Mouse (Mus musculus): ENCODE data around the gene Gm904. TPM values are rescaled to one million over a fixed set of nuclear protein-coding genes. Genes with fewer than 3 reads are reported as not detected.
"Not testable (repeated sequence)": the region's sequence is repeated elsewhere in the genome, so short reads cannot be mapped to it uniquely, and the experiment has no call there.

The Gm904 gene
- total RNA-seq (2012; rRNA removed) (not detected in 2 replicates), total RNA-seq (2014; rRNA removed) (not detected in 2 replicates), polyA plus RNA-seq (2012; ENCODE audit: insufficient read length, low read depth) (not detected in 2 replicates)

GRCm38 (mm10) chr13:50642928-50643327 lies at the start of gene Gm904:
TSS of gene Gm904 (plus strand) at chr13:50643228.
- in situ Hi-C loops (cut with MboI; ENCODE audit: low pct_ligation_motif_present, low pct_unique_long_range_greater_than_20kb, low sequenced_read_pairs); dilution Hi-C loops (cut with MboI; ENCODE audit: extremely low pct_ligation_motif_present, extremely low pct_unique_long_range_greater_than_20kb, low sequenced_read_pairs); H3K9me3 ChIP-seq (replicated peaks; ENCODE audit: low read length): not testable (repeated sequence)

DNA sequence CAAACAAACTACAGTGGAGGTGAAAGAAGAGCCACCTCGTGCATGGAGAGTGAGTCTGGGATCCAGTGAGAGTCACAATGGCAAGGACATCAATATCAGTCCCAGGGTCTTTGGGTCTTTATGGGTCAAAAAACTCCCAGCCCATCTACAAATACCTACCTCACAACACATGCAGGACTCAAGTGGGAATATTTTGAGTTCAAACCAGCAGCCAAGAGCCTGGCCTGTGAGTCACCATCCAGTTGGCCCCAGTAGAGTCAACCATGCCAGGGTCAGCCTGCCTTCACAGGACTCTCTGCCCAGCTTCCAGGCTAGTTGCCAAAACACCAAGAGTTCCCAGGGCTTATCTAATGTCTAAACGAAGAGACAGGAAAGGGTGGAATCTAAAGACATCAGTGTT lies 5.7 kb downstream of the Gm904 start:
- H3K4me2 ChIP-seq (ENCODE audit: insufficient read depth, low read depth, poor library complexity, severe bottlenecking); H3K9me3 ChIP-seq (replicated peaks; ENCODE audit: low read length); H3K4me3 ChIP-seq (replicated peaks in 1 of 3; ENCODE audit: low read depth in 2 of 3, low read length in 2 of 3, poor library complexity in 1 of 3); in situ Hi-C loops (cut with MboI; ENCODE audit: low pct_ligation_motif_present, low pct_unique_long_range_greater_than_20kb, low sequenced_read_pairs); H3K36me3 ChIP-seq (replicated peaks in 1 of 2; ENCODE audit: control insufficient read depth in 1 of 2, insufficient read depth in 1 of 2, low read length in 1 of 2); H3K79me2 ChIP-seq (replicated peaks; ENCODE audit: control insufficient read depth, extremely low read depth, insufficient read depth, poor library complexity, severe bottlenecking); H3K27ac ChIP-seq (ENCODE audit: insufficient read depth, low read depth); DNase-seq (ENCODE audit: extremely low read depth); H3K4me1 ChIP-seq (ENCODE audit: control insufficient read depth in 1 of 2, insufficient read depth in 2 of 2); H3K27me3 ChIP-seq (replicated peaks); dilution Hi-C loops (cut with MboI; ENCODE audit: extremely low pct_ligation_motif_present, extremely low pct_unique_long_range_greater_than_20kb, low sequenced_read_pairs); H3K9ac ChIP-seq (ENCODE audit: insufficient read depth, low read depth): not testable (repeated sequence)

More at GRCm38 (mm10) chr13:50642928-50643327, at the start of gene Gm904:
- H3K27ac ChIP-seq (ENCODE audit: insufficient read depth, low read depth); DNase-seq (ENCODE audit: extremely low read depth); H3K4me1 ChIP-seq (ENCODE audit: control insufficient read depth in 1 of 2, insufficient read depth in 2 of 2); H3K9ac ChIP-seq (ENCODE audit: insufficient read depth, low read depth); H3K36me3 ChIP-seq (replicated peaks in 1 of 2; ENCODE audit: control insufficient read depth in 1 of 2, insufficient read depth in 1 of 2, low read length in 1 of 2); H3K4me2 ChIP-seq (ENCODE audit: insufficient read depth, low read depth, poor library complexity, severe bottlenecking); H3K79me2 ChIP-seq (replicated peaks; ENCODE audit: control insufficient read depth, extremely low read depth, insufficient read depth, poor library complexity, severe bottlenecking); H3K4me3 ChIP-seq (replicated peaks in 1 of 3; ENCODE audit: low read depth in 2 of 3, low read length in 2 of 3, poor library complexity in 1 of 3); H3K27me3 ChIP-seq (replicated peaks): not testable (repeated sequence)

Other genes with a start within 250 kb of the Gm904 start
- 15.1 and 15.4 TPM in 2 replicates for gene Fbxw17, start 225.4 kb upstream of the Gm904 start, total RNA-seq (2012; rRNA removed)
- gene Fbxw17, start 225.4 kb upstream of the Gm904 start, total RNA-seq (2014; rRNA removed): 9.6 and 12.1 TPM in 2 replicates
- gene Fbxw17, start 225.4 kb upstream of the Gm904 start, polyA plus RNA-seq (2012; ENCODE audit: insufficient read length, low read depth): 15.4 and 16.5 TPM in 2 replicates
- gene Gm47429, start 199.3 kb upstream of the Gm904 start, total RNA-seq (2012; rRNA removed): not detected in 2 replicates
- not detected in 2 replicates for gene Gm47429, start 199.3 kb upstream of the Gm904 start, total RNA-seq (2014; rRNA removed)
- gene Gm47429, start 199.3 kb upstream of the Gm904 start, polyA plus RNA-seq (2012; ENCODE audit: insufficient read length, low read depth): not detected in 2 replicates
- not detected in 2 replicates for gene Nutm2, start 175.9 kb upstream of the Gm904 start, total RNA-seq (2012; rRNA removed)
- not detected in 2 replicates for gene Nutm2, start 175.9 kb upstream of the Gm904 start, total RNA-seq (2014; rRNA removed)
- gene Nutm2, start 175.9 kb upstream of the Gm904 start, polyA plus RNA-seq (2012; ENCODE audit: insufficient read length, low read depth): not detected in 2 replicates
- not detected in 2 replicates for gene Gm8765, start 55.1 kb downstream of the Gm904 start, total RNA-seq (2012; rRNA removed)
- not detected in 2 replicates for gene Gm8765, start 55.1 kb downstream of the Gm904 start, total RNA-seq (2014; rRNA removed)
- not detected in 2 replicates for gene Gm8765, start 55.1 kb downstream of the Gm904 start, polyA plus RNA-seq (2012; ENCODE audit: insufficient read length, low read depth)